Mouse (Mus musculus) liver, postnatal 0 days (tissue): ENCODE results near the gene Samd13.

Source experiments
- CTCF ChIP-seq: sonication (generic); IDR thresholded peaks from 2 replicates; pipeline ENCODE4 v1.5.1; 2016; ENCODE audit warnings: antibody characterized with exemption, low read depth
- EP300 ChIP-seq: IDR thresholded peaks from 2 replicates; pipeline ENCODE4 v1.6.1; 2016; ENCODE audit warnings: antibody characterized with exemption, low read depth, mild to moderate bottlenecking

- TF ChIP-seq CTCF (no peak), EP300 (no peak)
These were observed 57.0 kb downstream of the Samd13 start for GRCm38 (mm10) chr3:146628227-146628982.
